Mouse (Mus musculus): ENCODE results near the gene Shc2. TPM values are rescaled to one million over a fixed set of nuclear protein-coding genes. Genes with fewer than 3 reads are reported as not detected.

The Shc2 gene
- polyA plus RNA-seq, 1 experiment from 2014 or later: 7.7 TPM

DNA sequence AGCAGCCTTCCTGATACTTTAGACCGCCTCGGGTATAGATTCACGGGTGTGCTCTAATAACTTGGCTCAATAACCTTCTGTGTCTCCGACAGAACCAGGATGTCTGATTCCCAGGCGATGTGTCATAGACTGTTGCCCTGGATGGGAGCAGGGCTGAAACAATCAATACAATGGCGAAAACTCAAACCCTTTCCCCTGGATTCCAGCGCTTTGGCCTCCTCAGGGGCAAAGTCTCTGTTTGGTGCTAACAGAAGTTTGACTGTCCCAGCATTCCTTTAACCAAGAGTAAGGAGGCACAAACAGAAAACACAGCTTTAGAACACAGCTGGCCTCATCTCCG lies 42.2 kb downstream of the Shc2 start:
- no peak overlapping the region for H3K4me3 ChIP-seq (ENCODE audit: low read depth, low read length)
- 49% methylated on average over 8 of the region's 8 CpGs for WGBS

GRCm38 (mm10) chr10:79594872-79595589 lies 42.7 kb downstream of the Shc2 start:
- WGBS: 15% methylated on average over 17 of the region's 17 CpGs
- no peaks in the 10 kb centered on the region for H3K4me1 ChIP-seq (ENCODE audit: control insufficient read depth, insufficient read depth, low read length)
- H3K4me2 ChIP-seq (replicated peaks; ENCODE audit: low read depth, low read length): no peak overlapping the region
- H3K36me3 ChIP-seq (ENCODE audit: control insufficient read depth, insufficient read depth, low read length): no peaks in the 10 kb centered on the region
- peak; percentile 77; the same call in 1 of the 2 replicates for ATAC-seq (ENCODE audit: insufficient number of reproducible peaks, insufficient read depth, low FRiP score, low read depth)
- no peak overlapping the region for H3K9ac ChIP-seq (replicated peaks; ENCODE audit: low read depth, low read length)
- H3K9me3 ChIP-seq (ENCODE audit: control insufficient read depth, low read depth, low read length): no peaks in the 10 kb centered on the region
- peaks cover 5% of the 10 kb centered on the region; the same call in 1 of the 2 replicates for H3K27me3 ChIP-seq (ENCODE audit: control insufficient read depth, insufficient read depth, low read length)
- no peak overlapping the region for H3K27ac ChIP-seq (ENCODE audit: low read length)
- H3K4me3 ChIP-seq (ENCODE audit: low read depth, low read length): no peak overlapping the region

More for the DNA sequence above, 42.2 kb downstream of the Shc2 start:
- no peaks in the 10 kb centered on the region for H3K36me3 ChIP-seq (ENCODE audit: control insufficient read depth, insufficient read depth, low read length)
- H3K9me3 ChIP-seq (ENCODE audit: control insufficient read depth, low read depth, low read length): no peaks in the 10 kb centered on the region
- peaks cover 5% of the 10 kb centered on the region; the same call in 1 of the 2 replicates for H3K27me3 ChIP-seq (ENCODE audit: control insufficient read depth, insufficient read depth, low read length)
- H3K9ac ChIP-seq (replicated peaks; ENCODE audit: low read depth, low read length): no peak overlapping the region
- no peak for ATAC-seq (ENCODE audit: insufficient number of reproducible peaks, insufficient read depth, low FRiP score, low read depth)
- no peaks in the 10 kb centered on the region for H3K4me1 ChIP-seq (ENCODE audit: control insufficient read depth, insufficient read depth, low read length)
- H3K4me2 ChIP-seq (replicated peaks; ENCODE audit: low read depth, low read length): no peak overlapping the region
- no peak overlapping the region for H3K27ac ChIP-seq (ENCODE audit: low read length)

DNA sequence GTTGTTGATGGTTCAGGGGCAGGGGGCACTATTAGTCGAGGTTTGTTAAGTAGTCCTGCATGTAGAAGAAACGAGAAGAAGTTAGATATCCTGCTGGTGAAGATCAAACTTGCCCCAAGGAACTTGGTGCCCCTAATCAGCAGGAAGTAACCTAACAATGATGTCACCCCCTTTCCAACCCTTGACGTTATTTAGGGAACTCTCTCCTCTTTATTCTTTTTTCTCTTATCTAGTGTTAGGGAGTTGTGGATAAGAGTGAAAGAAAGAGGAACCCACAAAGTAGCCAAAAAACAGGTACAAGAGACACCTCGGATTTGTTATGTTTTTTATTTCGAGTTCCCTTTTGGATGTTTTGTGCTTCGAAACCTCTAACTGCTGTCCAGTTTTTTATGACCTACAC lies 43.6 kb downstream of the Shc2 start:
- no peak overlapping the region for H3K4me3 ChIP-seq (ENCODE audit: low read depth, low read length)
- no peaks in the 10 kb centered on the region for H3K36me3 ChIP-seq (ENCODE audit: control insufficient read depth, insufficient read depth, low read length)
- peaks cover 5% of the 10 kb centered on the region; the same call in 1 of the 2 replicates for H3K27me3 ChIP-seq (ENCODE audit: control insufficient read depth, insufficient read depth, low read length)
- WGBS: 49% methylated on average over 6 of the region's 6 CpGs
- H3K4me1 ChIP-seq (ENCODE audit: control insufficient read depth, insufficient read depth, low read length): no peaks in the 10 kb centered on the region
- H3K4me2 ChIP-seq (replicated peaks; ENCODE audit: low read depth, low read length): no peak overlapping the region
- no peak overlapping the region for H3K9ac ChIP-seq (replicated peaks; ENCODE audit: low read depth, low read length)
- no peaks in the 10 kb centered on the region for H3K9me3 ChIP-seq (ENCODE audit: control insufficient read depth, low read depth, low read length)
- H3K27ac ChIP-seq (ENCODE audit: low read length): no peak overlapping the region
- ATAC-seq (ENCODE audit: insufficient number of reproducible peaks, insufficient read depth, low FRiP score, low read depth): no peak

GRCm38 (mm10) chr10:79590702-79591101 lies 47.0 kb downstream of the Shc2 start:
- Histone ChIP-seq H3K27me3 (ENCODE audit: control insufficient read depth, insufficient read depth, low read length) (peaks cover 5% of the 10 kb centered on the region; the same call in 1 of the 2 replicates), H3K4me1 (ENCODE audit: control insufficient read depth, insufficient read depth, low read length) (no peaks in the 10 kb centered on the region), H3K36me3 (ENCODE audit: control insufficient read depth, insufficient read depth, low read length) (no peaks in the 10 kb centered on the region), H3K9me3 (ENCODE audit: control insufficient read depth, low read depth, low read length) (no peaks in the 10 kb centered on the region), H3K27ac (ENCODE audit: low read length) (no peak overlapping the region), H3K4me3 (ENCODE audit: low read depth, low read length) (no peak overlapping the region), H3K9ac (replicated peaks; ENCODE audit: low read depth, low read length) (no peak overlapping the region), H3K4me2 (replicated peaks; ENCODE audit: low read depth, low read length) (no peak overlapping the region)
- no peak for ATAC-seq (ENCODE audit: insufficient number of reproducible peaks, insufficient read depth, low FRiP score, low read depth)
- WGBS: 92% methylated on average over 1 of the region's 1 CpGs

GRCm38 (mm10) chr10:79587752-79588126 lies 50.0 kb downstream of the Shc2 start:
- 69% methylated on average over 4 of the region's 4 CpGs for WGBS
- H3K27me3 ChIP-seq (ENCODE audit: control insufficient read depth, insufficient read depth, low read length): no peaks in the 10 kb centered on the region
- ATAC-seq (ENCODE audit: insufficient number of reproducible peaks, insufficient read depth, low FRiP score, low read depth): no peak

DNA sequence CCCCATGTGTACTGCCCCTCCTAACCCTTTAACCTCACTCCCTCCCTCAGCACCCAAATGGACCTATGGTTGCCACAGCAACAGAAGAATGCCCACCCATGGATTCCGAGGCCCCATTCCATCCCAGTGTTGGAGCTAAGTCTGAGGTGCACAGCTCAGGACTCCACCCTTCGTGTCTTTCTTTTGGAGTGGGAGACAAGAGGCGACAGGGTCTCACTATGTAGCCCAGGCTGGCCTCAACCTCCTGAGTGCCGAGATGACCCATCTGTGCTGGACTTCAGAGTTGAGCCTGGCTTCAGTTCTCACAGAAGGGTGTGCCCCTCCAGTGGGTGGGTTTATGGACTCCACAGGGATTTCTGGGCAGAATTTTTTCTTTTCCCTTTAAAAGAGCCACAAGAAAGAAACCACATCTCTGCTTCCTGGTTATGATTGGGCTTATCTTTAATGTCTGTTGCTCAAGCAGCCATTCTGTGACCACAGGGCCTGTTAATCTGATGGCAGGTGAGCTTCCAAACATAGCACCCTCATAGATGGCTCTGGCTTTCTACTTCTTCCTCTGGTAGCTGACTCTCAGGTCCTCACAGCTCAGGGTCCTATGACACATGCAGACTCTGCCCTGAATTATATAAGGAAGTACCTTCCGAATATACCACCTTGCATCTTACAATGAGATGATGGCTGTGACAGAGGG lies 50.5 kb downstream of the Shc2 start, which contains the start of gene Theg:
Gene Theg (minus strand): TSS at position 271 of the 691 bp plus-strand sequence.
- Histone ChIP-seq H3K4me3 (ENCODE audit: low read depth, low read length) (no peak within 1 kb of the TSS), H3K36me3 (ENCODE audit: control insufficient read depth, insufficient read depth, low read length) (no peaks in the 10 kb centered on the region), H3K9ac (replicated peaks; ENCODE audit: low read depth, low read length) (no peak within 1 kb of the TSS), H3K27me3 (ENCODE audit: control insufficient read depth, insufficient read depth, low read length) (no peaks in the 10 kb centered on the region), H3K27ac (ENCODE audit: low read length) (no peak within 1 kb of the TSS), H3K9me3 (ENCODE audit: control insufficient read depth, low read depth, low read length) (no peaks in the 10 kb centered on the region), H3K4me2 (replicated peaks; ENCODE audit: low read depth, low read length) (no peak within 1 kb of the TSS), H3K4me1 (ENCODE audit: control insufficient read depth, insufficient read depth, low read length) (no peaks in the 10 kb centered on the region)
- ATAC-seq (ENCODE audit: insufficient number of reproducible peaks, insufficient read depth, low FRiP score, low read depth): no peak
- WGBS: 78% methylated on average over 5 of the region's 5 CpGs

More at GRCm38 (mm10) chr10:79587752-79588126, 50.0 kb downstream of the Shc2 start:
- H3K4me2 ChIP-seq (replicated peaks; ENCODE audit: low read depth, low read length): no peak overlapping the region
- H3K9ac ChIP-seq (replicated peaks; ENCODE audit: low read depth, low read length): no peak overlapping the region
- H3K36me3 ChIP-seq (ENCODE audit: control insufficient read depth, insufficient read depth, low read length): no peaks in the 10 kb centered on the region
- H3K9me3 ChIP-seq (ENCODE audit: control insufficient read depth, low read depth, low read length): no peaks in the 10 kb centered on the region
- no peaks in the 10 kb centered on the region for H3K4me1 ChIP-seq (ENCODE audit: control insufficient read depth, insufficient read depth, low read length)
- no peak overlapping the region for H3K4me3 ChIP-seq (ENCODE audit: low read depth, low read length)
- no peak overlapping the region for H3K27ac ChIP-seq (ENCODE audit: low read length)

- Histone ChIP-seq H3K27me3 (ENCODE audit: control insufficient read depth, insufficient read depth, low read length) (no peaks in the 10 kb centered on the region), H3K4me1 (ENCODE audit: control insufficient read depth, insufficient read depth, low read length) (no peaks in the 10 kb centered on the region), H3K9ac (replicated peaks; ENCODE audit: low read depth, low read length) (no peak overlapping the region), H3K4me3 (ENCODE audit: low read depth, low read length) (no peak overlapping the region), H3K9me3 (ENCODE audit: control insufficient read depth, low read depth, low read length) (no peaks in the 10 kb centered on the region), H3K36me3 (ENCODE audit: control insufficient read depth, insufficient read depth, low read length) (no peaks in the 10 kb centered on the region), H3K4me2 (replicated peaks; ENCODE audit: low read depth, low read length) (no peak overlapping the region), H3K27ac (ENCODE audit: low read length) (no peak overlapping the region)
- 66% methylated on average over 8 of the region's 8 CpGs for WGBS
- no peak for ATAC-seq (ENCODE audit: insufficient number of reproducible peaks, insufficient read depth, low FRiP score, low read depth)
Measured at GRCm38 (mm10) chr10:79586243-79586642, 51.5 kb downstream of the Shc2 start.

GRCm38 (mm10) chr10:79585723-79586122 lies 52.0 kb downstream of the Shc2 start:
- H3K9ac ChIP-seq (replicated peaks; ENCODE audit: low read depth, low read length): no peak overlapping the region
- H3K9me3 ChIP-seq (ENCODE audit: control insufficient read depth, low read depth, low read length): no peaks in the 10 kb centered on the region
- no peaks in the 10 kb centered on the region for H3K36me3 ChIP-seq (ENCODE audit: control insufficient read depth, insufficient read depth, low read length)
- no peak for ATAC-seq (ENCODE audit: insufficient number of reproducible peaks, insufficient read depth, low FRiP score, low read depth)
- no peak overlapping the region for H3K4me2 ChIP-seq (replicated peaks; ENCODE audit: low read depth, low read length)
- no peak overlapping the region for H3K27ac ChIP-seq (ENCODE audit: low read length)
- no peak overlapping the region for H3K4me3 ChIP-seq (ENCODE audit: low read depth, low read length)
- no peaks in the 10 kb centered on the region for H3K27me3 ChIP-seq (ENCODE audit: control insufficient read depth, insufficient read depth, low read length)
- 94% methylated on average over 5 of the region's 5 CpGs for WGBS
- H3K4me1 ChIP-seq (ENCODE audit: control insufficient read depth, insufficient read depth, low read length): no peaks in the 10 kb centered on the region

All from stomach, embryonic 14.5 days (tissue).